Mouse (Mus musculus) liver, adult 2 months (tissue): ENCODE data around the gene Polr2b. TPM values are rescaled to one million over a fixed set of nuclear protein-coding genes. Genes with fewer than 3 reads are reported as not detected.
A peak's percentile ranks its signal among the peaks of the same experiment; 100 is the strongest.

Experiments used
- DNase-seq: peaks from one replicate; pipeline ENCODE4 v3.0.0-alpha.2; 2011; ENCODE audit warnings: low read depth, low spot score; ENCODE audit errors: extremely low read depth
- H3K27ac ChIP-seq: fragments of 200-500 bp; replicated peaks from 2 replicates; pipeline ENCODE4 v1.5.1; 2012; ENCODE audit warnings: low read depth, mild to moderate bottlenecking, control low read depth, inconsistent platforms, low read length; ENCODE audit not compliant: insufficient read depth
- H3K27me3 ChIP-seq: fragments of 200-500 bp; 2 replicates; pipeline ENCODE4 v1.6.1; 2012; ENCODE audit warnings: mild to moderate bottlenecking, moderate library complexity, low read length, inconsistent platforms; ENCODE audit not compliant: control insufficient read depth, insufficient read depth
- H3K36me3 ChIP-seq: fragments of 200-500 bp; 2 replicates; pipeline ENCODE4 v1.6.1; 2012; ENCODE audit warnings: low read length, inconsistent platforms; ENCODE audit not compliant: control insufficient read depth, insufficient read depth
- H3K4me1 ChIP-seq: fragments of 200-500 bp; 2 replicates; pipeline ENCODE4 v1.6.1; 2011; ENCODE audit warnings: low read length; ENCODE audit not compliant: control insufficient read depth, insufficient read depth
- H3K4me3 ChIP-seq: fragments of 200-500 bp; 2 replicates; pipeline ENCODE4 v1.5.1; 2011; ENCODE audit warnings: low read depth, mild to moderate bottlenecking, control low read depth, low read length, moderate library complexity; ENCODE audit not compliant: insufficient read depth
- H3K79me2 ChIP-seq: fragments of 200-500 bp; 2 replicates; pipeline ENCODE4 v1.6.1; 2012; ENCODE audit warnings: inconsistent platforms, mild to moderate bottlenecking, low read length, moderate library complexity; ENCODE audit not compliant: control insufficient read depth, insufficient read depth
- H3K9ac ChIP-seq: fragments of 200-500 bp; 2 replicates; pipeline ENCODE4 v1.6.1; 2012; ENCODE audit warnings: low read depth, mild to moderate bottlenecking, control low read depth, inconsistent platforms, low read length
- CTCF ChIP-seq: fragments of 200-500 bp; IDR thresholded peaks from 2 replicates; pipeline ENCODE4 v1.5.1; 2011; ENCODE audit warnings: low read depth, low read length, control low read depth
- POLR2A ChIP-seq: fragments of 200-500 bp; IDR thresholded peaks from 2 replicates; pipeline ENCODE4 v1.6.1; 2011; ENCODE audit warnings: low read length, control low read depth; ENCODE audit not compliant: insufficient read depth; ENCODE audit errors: extremely low read depth
- WGBS: fragments of 180-500 bp; shearing (Covaris S2); methylation state at CpG from one replicate; pipeline ENCODE4 v1.1.7; 2018; 5-methylcytosine and 5-hydroxymethylcytosine counted together
- polyA plus RNA-seq: library from polyadenylated mRNA; depleted of rRNA; stranded (reverse); fragments of >200 nt; gene quantifications from 2 replicates; pipeline ENCODE4 v1.2.3, GENCODE M21; 2012
- total RNA-seq: library from RNA; depleted of rRNA; stranded (reverse); fragments of >200 nt; gene quantifications from 2 replicates; pipeline ENCODE4 v1.2.3, GENCODE M21; 2014

Polr2b gene
- total and polyA plus RNA-seq, 2 experiments = 31.0 to 43.3 TPM

DNA sequence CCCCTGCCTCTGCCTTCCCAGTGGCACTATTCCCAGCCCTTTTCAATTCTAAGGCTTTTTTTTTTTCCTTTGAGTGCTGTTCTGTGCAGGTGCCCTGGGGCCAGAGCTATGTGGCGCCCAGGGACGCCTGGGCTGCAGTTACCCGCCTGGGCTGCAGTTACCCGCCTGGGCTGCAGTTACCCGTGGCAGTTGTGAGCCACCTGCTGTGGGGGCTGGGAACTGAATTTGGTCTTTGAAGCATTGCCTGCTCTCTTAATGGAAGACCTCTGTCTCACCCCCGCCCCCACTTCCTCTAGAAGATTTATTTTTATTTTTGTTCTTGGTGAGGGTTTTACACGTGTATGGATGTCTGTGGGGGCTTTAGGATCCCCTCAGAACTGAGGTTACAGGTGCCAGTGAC lies 36.8 kb upstream of the Polr2b start:
- DNase-seq = no peak
- H3K79me2 ChIP-seq = peaks cover 33% of the 10 kb centered on the region
- H3K27ac ChIP-seq = no peak overlapping the region
- H3K36me3 ChIP-seq = peaks cover 24% of the 10 kb centered on the region
- 82% methylated on average over 7 of the region's 7 CpGs for WGBS
- TF ChIP-seq CTCF (no peak), POLR2A (no peak)
- H3K27me3 ChIP-seq = no peaks in the 10 kb centered on the region
- H3K9ac ChIP-seq = no peak overlapping the region
- H3K4me3 ChIP-seq = no peak overlapping the region
- H3K4me1 ChIP-seq = no peaks in the 10 kb centered on the region; the same call in 1 of the 2 replicates

DNA sequence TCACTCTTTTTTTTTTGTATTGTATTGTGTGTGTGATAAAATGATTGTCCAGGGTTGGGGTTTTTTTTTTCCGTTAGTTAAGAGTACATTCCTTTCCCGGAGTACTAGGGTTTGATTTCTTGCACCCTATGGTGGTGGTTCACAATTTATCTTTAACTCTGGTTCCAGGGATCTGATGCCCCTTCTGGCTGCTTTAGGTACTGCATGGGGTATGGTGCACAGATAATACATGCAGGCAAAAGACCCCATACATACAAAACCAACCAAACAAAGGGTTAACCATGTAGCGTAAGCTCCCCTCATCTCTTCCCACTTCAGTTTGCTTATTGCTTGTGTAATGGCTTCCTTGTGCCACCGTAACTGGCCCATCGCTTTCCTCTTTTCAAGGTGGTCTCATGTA lies 34.0 kb upstream of the Polr2b start:
- 97% methylated on average over 5 of the region's 5 CpGs for WGBS
- H3K27me3 ChIP-seq = no peaks in the 10 kb centered on the region
- H3K4me1 ChIP-seq = no peaks in the 10 kb centered on the region
- peaks cover 14% of the 10 kb centered on the region for H3K79me2 ChIP-seq
- no peak overlapping the region for H3K27ac ChIP-seq
- peaks cover 28% of the 10 kb centered on the region for H3K36me3 ChIP-seq
- TF ChIP-seq POLR2A (no peak), CTCF (0 out of 2 replicates have a peak, but pooled peaks have one; percentile 14)
- no peak overlapping the region for H3K9ac ChIP-seq
- no peak for DNase-seq
- H3K4me3 ChIP-seq = no peak overlapping the region

DNA sequence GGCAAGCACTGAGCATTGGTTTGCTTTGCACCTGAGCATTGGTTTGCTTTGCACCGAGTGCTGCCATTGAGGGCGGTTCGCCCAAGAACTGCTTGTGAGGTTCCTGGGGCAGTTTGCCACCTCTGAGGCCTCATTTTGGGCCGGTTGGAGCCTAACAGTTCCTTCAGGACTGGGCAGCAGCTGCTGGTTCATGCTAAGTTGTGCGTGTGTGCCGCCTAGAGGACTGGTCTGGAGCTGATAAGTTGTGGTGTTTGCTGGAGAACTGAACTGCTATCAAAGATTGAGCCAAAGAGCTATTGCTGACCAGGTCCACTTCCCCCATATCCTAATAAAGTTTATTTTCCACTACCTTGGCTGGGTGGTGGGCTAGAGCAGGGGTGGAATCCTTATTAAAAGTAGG lies 32.7 kb upstream of the Polr2b start:
- no peak overlapping the region for H3K4me3 ChIP-seq
- H3K36me3 ChIP-seq = peaks cover 31% of the 10 kb centered on the region
- H3K27ac ChIP-seq = no peak overlapping the region
- no peaks in the 10 kb centered on the region for H3K4me1 ChIP-seq
- DNase-seq = no peak
- H3K27me3 ChIP-seq = no peaks in the 10 kb centered on the region
- TF ChIP-seq POLR2A = no peak
- no peak for TF ChIP-seq CTCF
- no peak overlapping the region for H3K9ac ChIP-seq
- 96% methylated on average over 6 of the region's 6 CpGs for WGBS
- peaks cover 13% of the 10 kb centered on the region for H3K79me2 ChIP-seq

DNA sequence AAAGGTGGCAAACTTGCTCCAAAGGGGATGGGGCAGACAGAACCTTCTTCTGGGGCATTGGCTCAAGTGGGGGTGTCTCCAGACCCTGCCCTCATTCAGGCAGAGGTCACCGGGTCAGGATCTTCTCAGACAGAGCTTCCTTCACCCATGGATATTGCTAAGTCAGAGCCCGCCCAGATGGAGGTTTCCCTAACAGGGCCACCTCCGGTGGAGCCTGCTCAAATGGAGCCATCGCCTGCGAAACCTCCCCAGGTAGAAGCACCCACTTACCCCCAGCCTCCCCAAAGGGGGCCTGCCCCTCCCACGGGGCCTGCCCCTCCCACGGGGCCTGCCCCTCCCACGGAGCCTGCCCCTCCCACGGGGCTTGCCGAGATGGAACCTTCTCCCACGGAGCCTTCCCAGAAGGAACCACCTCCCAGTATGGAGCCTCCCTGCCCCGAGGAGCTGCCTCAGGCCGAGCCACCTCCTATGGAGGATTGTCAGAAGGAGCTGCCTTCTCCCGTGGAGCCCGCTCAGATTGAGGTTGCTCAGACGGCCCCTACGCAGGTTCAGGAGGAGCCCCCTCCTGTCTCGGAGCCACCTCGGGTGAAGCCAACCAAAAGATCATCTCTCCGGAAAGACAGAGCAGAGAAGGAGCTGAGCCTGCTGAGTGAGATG lies 28.3 kb upstream of the Polr2b start:
- H3K4me1 ChIP-seq = no peaks in the 10 kb centered on the region
- H3K9ac ChIP-seq = no peak overlapping the region
- H3K79me2 ChIP-seq = peaks cover 3% of the 10 kb centered on the region; the same call in 1 of the 2 replicates
- WGBS = 88% methylated on average over 20 of the region's 20 CpGs
- no peak for DNase-seq
- H3K27ac ChIP-seq = no peak overlapping the region
- peaks cover 36% of the 10 kb centered on the region for H3K36me3 ChIP-seq
- no peak for TF ChIP-seq CTCF
- TF ChIP-seq POLR2A = no peak
- H3K27me3 ChIP-seq = no peaks in the 10 kb centered on the region
- no peak overlapping the region for H3K4me3 ChIP-seq

DNA sequence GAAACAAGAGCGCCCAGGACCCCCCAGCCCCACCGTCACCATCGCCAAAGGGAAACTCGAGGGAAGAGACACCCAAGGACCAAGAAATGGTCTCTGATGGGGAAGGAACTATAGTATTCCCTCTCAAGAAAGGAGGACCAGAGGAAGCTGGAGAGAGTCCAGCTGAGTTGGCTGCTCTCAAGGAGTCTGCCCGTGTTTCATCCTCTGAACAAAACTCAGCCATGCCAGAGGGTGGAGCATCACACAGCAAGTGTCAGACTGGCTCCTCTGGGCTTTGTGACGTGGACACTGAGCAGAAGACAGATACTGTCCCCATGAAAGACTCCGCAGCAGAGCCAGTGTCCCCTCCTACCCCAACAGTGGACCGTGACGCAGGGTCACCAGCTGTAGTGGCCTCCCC lies 27.7 kb upstream of the Polr2b start:
- H3K9ac ChIP-seq = no peak overlapping the region
- peaks cover 34% of the 10 kb centered on the region for H3K36me3 ChIP-seq
- no peaks in the 10 kb centered on the region for H3K4me1 ChIP-seq
- H3K4me3 ChIP-seq = no peak overlapping the region
- no peak overlapping the region for H3K27ac ChIP-seq
- H3K79me2 ChIP-seq = peaks cover 3% of the 10 kb centered on the region; the same call in 1 of the 2 replicates
- H3K27me3 ChIP-seq = no peaks in the 10 kb centered on the region
- TF ChIP-seq CTCF (no peak), POLR2A (no peak)
- 85% methylated on average over 9 of the region's 9 CpGs for WGBS
- DNase-seq = no peak

DNA sequence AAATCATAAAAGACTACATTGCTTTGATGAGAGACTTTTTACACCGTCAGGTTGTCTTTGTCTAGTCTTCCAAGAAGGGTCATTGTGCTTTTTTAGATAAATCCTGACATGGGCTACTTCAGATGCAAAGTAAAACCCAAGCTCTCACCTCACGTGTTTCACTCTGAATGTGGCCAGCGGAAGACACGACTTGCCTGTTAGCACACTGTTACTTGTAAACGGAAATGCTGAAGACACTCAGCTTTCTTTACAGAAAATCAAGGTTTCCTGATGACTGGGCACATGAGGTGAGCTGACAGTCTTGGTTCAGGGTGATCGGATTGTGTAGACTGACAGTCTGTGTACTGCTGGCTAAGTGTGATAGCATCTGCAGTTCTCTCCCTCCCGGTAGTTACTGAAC lies 24.3 kb upstream of the Polr2b start:
- Histone ChIP-seq H3K36me3 (peaks cover 24% of the 10 kb centered on the region), H3K4me1 (no peaks in the 10 kb centered on the region), H3K9ac (no peak overlapping the region), H3K4me3 (no peak overlapping the region), H3K27ac (no peak overlapping the region), H3K27me3 (no peaks in the 10 kb centered on the region), H3K79me2 (0 out of 2 replicates have a peak, but pooled peaks cover 3% of the 10 kb centered on the region)
- TF ChIP-seq POLR2A (no peak), CTCF (no peak)
- no peak for DNase-seq
- 92% methylated on average over 7 of the region's 7 CpGs for WGBS
